Mouse (Mus musculus) T-cell, adult 66 days (primary cell): ENCODE measurements around the gene 1700018F24Rik. TPM values are rescaled to one million over a fixed set of nuclear protein-coding genes. Genes with fewer than 3 reads are reported as not detected.

Source experiments
- total RNA-seq, 2 experiments: library from RNA; stranded (reverse); gene quantifications; 3 replicates in 1 of 2; 4 replicates in 1 of 2; pipeline ENCODE4 v1.2.4; 2023

Gene 1700018F24Rik
- not detected for total RNA-seq

DNA sequence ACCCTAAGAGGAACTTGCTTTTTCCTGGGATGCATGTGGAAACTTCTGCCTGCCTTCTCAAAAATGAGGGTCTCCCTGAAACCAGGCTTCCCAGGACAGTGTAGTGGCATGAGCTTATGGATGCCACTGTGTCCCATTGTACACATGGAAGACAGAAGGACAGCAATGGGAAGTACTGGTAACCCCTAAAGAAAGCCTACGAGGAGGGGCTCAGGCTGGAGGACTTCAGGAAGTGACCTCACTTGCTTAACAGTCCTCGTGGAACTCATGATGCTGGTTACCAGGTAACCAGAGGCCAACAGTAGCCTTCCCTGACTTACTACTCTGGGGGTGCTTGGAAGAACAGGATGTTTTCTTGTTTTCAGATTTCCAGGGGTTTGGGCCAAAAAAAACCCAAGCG is at the start of gene 1700018F24Rik:
Gene 1700018F24Rik, plus strand, starts transcription at position 301 of the 400 bp plus-strand sequence.

DNA sequence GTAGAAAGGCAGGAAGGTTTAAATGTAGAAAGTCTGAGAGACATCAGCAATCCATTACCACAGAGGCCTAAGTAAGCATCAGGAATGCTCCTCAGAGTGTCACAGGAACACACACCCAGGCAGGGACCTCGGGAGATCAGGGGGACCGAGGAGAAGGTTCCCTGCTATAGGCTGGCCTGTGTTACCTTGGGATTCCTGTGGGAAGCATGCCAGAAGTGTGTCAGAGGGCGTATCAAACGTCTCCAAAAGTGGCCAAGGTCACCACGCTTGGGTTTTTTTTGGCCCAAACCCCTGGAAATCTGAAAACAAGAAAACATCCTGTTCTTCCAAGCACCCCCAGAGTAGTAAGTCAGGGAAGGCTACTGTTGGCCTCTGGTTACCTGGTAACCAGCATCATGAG is 10.4 kb upstream of the 1700018F24Rik start, which contains the start of gene Gm4871:
Gene Gm4871, minus strand, starts transcription at position 364 of the 400 bp plus-strand sequence.

DNA sequence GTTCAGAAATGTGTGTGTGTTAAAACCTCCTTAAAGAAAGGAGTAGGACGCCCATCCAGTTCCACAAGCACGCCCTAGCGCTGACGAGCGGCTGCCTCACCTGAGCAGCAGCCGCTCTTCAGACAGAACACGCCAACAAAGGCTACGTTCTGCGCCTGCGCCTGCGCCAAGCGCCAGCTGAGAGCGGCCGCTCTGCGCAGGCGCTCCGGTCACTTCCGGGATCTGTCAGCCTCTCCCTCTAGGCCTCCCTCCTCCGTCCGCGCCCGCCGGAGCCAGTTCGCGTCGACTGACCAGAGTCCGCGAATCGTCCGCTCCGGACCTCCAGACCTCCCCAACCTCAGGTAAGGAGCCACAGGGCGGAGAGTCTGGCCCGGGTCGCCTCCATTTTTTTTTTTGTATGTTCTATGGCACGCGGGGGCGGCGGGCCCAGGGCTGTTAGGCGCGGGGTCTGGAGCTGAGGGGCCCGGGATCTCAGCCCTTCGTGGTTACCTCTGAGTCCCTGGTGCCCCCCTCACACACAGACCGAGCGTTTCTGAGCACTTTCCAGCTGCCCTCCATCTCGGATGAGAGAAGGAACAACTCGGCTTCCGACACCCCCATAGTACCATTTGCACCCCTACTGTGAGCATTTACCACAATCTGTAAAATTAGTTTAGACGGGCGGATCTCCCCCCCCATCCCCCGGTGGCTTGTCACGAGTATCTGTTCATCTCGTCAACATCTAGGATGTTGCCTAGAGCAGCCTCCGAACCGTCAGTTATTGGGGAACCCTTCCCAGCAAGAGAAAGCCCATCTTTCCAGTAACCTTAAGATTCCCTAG is 41.1 kb downstream of the 1700018F24Rik start, which contains the start of the genes Arpc1a and Kpna7:
Gene Arpc1a, plus strand, starts transcription at position 199 of the 820 bp plus-strand sequence.
Gene Kpna7, minus strand, starts transcription at position 399 of the 820 bp plus-strand sequence.

Other genes with a start within 250 kb of the 1700018F24Rik start
- 10 to 100 TPM; 64.2 to 66.1 TPM for gene Smurf1, start 77.1 kb upstream of the 1700018F24Rik start, total RNA-seq
- not detected for gene Gm4871, start 10.2 kb upstream of the 1700018F24Rik start, total RNA-seq
- 10 to 100 TPM; 92.1 to 92.3 TPM for gene Arpc1a, start 40.8 kb downstream of the 1700018F24Rik start, total RNA-seq
- gene Kpna7, start 41.0 kb downstream of the 1700018F24Rik start, total RNA-seq: not detected
- 100 to 1,000 TPM; 450 to 477 TPM for gene Arpc1b, start 71.2 kb downstream of the 1700018F24Rik start, total RNA-seq
- 10 to 100 TPM; 44.9 to 52.9 TPM for gene Pdap1, start 97.2 kb downstream of the 1700018F24Rik start, total RNA-seq
- gene Bud31, start 97.4 kb downstream of the 1700018F24Rik start, total RNA-seq: 100 to 1,000 TPM; 211 to 259 TPM
- 10 to 100 TPM; 20.8 to 26.3 TPM for gene Ptcd1, start 124.1 kb downstream of the 1700018F24Rik start, total RNA-seq
- 10 to 100 TPM; 42.1 to 48.9 TPM for gene Cpsf4, start 124.2 kb downstream of the 1700018F24Rik start, total RNA-seq
- gene Atp5j2, start 149.1 kb downstream of the 1700018F24Rik start, total RNA-seq: 100 to 1,000 TPM; 172 to 185 TPM
- 10 to 100 TPM; 41.0 to 41.3 TPM for gene Zkscan14, start 158.9 kb downstream of the 1700018F24Rik start, total RNA-seq
- gene Zkscan5, start 161.6 kb downstream of the 1700018F24Rik start, total RNA-seq: 10 to 100 TPM in 1 of 2 experiments, 1 to 10 TPM in 1; 8.2 to 10.3 TPM
- gene Zfp655, start 188.7 kb downstream of the 1700018F24Rik start, total RNA-seq: 10 to 100 TPM; 75.1 to 85.1 TPM
- gene Zscan25, start 237.5 kb downstream of the 1700018F24Rik start, total RNA-seq: 10 to 100 TPM; 36.2 to 39.4 TPM